Mouse (Mus musculus) kidney, adult 18-20 months (tissue): Measurements from ENCODE around the gene S1pr1.

ENCODE experiments used
- DNase-seq: peaks from one replicate; pipeline ENCODE4 v3.0.0; 2021

The S1pr1 gene

GRCm38 (mm10) chr3:115673663-115674157 is 41.2 kb downstream of the S1pr1 start:
- no peak for DNase-seq

- no peak for DNase-seq
Measured at GRCm38 (mm10) chr3:115672965-115673662, 41.8 kb downstream of the S1pr1 start.

GRCm38 (mm10) chr3:115669230-115669629 is 45.6 kb downstream of the S1pr1 start:
- no peak for DNase-seq

- DNase-seq = no peak
Measured at GRCm38 (mm10) chr3:115667182-115667581, 47.7 kb downstream of the S1pr1 start.

GRCm38 (mm10) chr3:115666547-115666946 is 48.3 kb downstream of the S1pr1 start:
- no peak for DNase-seq

- DNase-seq = no peak
Measured at GRCm38 (mm10) chr3:115664497-115664896, 50.4 kb downstream of the S1pr1 start.

GRCm38 (mm10) chr3:115660701-115661460 is 54.0 kb downstream of the S1pr1 start:
- DNase-seq = peak; percentile 72
